Mouse (Mus musculus): ENCODE data around the gene Nrp2. TPM values are rescaled to one million over a fixed set of nuclear protein-coding genes. Genes with fewer than 3 reads are reported as not detected.

Nrp2 gene
- polyA plus RNA-seq, 1 experiment from 2014 or later, result 11.2 TPM

- Histone ChIP-seq H3K4me3 (ENCODE audit: low read length) (no peak overlapping the region), H3K4me2 (replicated peaks; ENCODE audit: low read depth, low read length) (no peak overlapping the region), H3K27me3 (ENCODE audit: insufficient read depth, low read length) (no peaks in the 10 kb centered on the region), H3K9me3 (ENCODE audit: low read length) (no peaks in the 10 kb centered on the region), H3K4me1 (ENCODE audit: insufficient read depth, low read length) (no peaks in the 10 kb centered on the region), H3K27ac (ENCODE audit: low read length) (no peak overlapping the region), H3K36me3 (ENCODE audit: insufficient read depth, low read length) (no peaks in the 10 kb centered on the region), H3K9ac (replicated peaks; ENCODE audit: low read length) (no peak overlapping the region)
- 68% methylated on average over 10 of the region's 10 CpGs for WGBS
- no peak for ATAC-seq (ENCODE audit: low FRiP score, low TSS enrichment)
These were observed 84.5 kb downstream of the Nrp2 start for GRCm38 (mm10) chr1:62787546-62787945.

- H3K27ac ChIP-seq (ENCODE audit: low read length), result no peak overlapping the region
- H3K27me3 ChIP-seq (ENCODE audit: insufficient read depth, low read length), result no peaks in the 10 kb centered on the region
- H3K4me1 ChIP-seq (ENCODE audit: insufficient read depth, low read length), result 0 out of 2 replicates have a peak, but pooled peaks cover 17% of the 10 kb centered on the region
- H3K9ac ChIP-seq (replicated peaks; ENCODE audit: low read length), result no peak overlapping the region
- no peak overlapping the region for H3K4me3 ChIP-seq (ENCODE audit: low read length)
- H3K9me3 ChIP-seq (ENCODE audit: low read length), result no peaks in the 10 kb centered on the region
- H3K4me2 ChIP-seq (replicated peaks; ENCODE audit: low read depth, low read length), result peak overlapping the region; percentile 31
- 27% methylated on average over 19 of the region's 19 CpGs for WGBS
- no peak for ATAC-seq (ENCODE audit: low FRiP score, low TSS enrichment)
- H3K36me3 ChIP-seq (ENCODE audit: insufficient read depth, low read length), result no peaks in the 10 kb centered on the region
These were observed 91.3 kb downstream of the Nrp2 start for GRCm38 (mm10) chr1:62794223-62794895.

DNA sequence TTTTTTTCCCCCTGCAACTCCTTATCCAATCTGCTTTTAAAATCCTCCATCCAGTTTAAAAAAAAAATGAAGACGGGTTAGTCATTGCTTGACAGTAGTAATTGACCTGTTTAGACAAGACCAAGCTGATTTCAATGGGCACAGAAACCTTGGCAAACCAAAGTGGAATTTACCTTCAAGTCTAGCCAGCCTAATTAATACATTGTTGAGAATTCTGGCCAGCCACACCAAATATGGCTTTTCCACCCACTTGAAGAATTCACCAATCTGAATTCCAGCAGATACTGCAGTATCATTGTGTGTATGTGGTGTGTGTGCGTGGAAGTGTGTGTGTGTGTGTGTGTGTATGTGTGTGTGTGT lies 91.8 kb downstream of the Nrp2 start:
- WGBS, result 50% methylated on average over 2 of the region's 2 CpGs
- H3K4me2 ChIP-seq (replicated peaks; ENCODE audit: low read depth, low read length), result peak overlapping the region; percentile 31

GRCm38 (mm10) chr1:62795307-62796037 lies 92.4 kb downstream of the Nrp2 start:
- no peak overlapping the region for H3K27ac ChIP-seq (ENCODE audit: low read length)
- H3K27me3 ChIP-seq (ENCODE audit: insufficient read depth, low read length), result no peaks in the 10 kb centered on the region
- no peaks in the 10 kb centered on the region for H3K9me3 ChIP-seq (ENCODE audit: low read length)
- H3K4me3 ChIP-seq (ENCODE audit: low read length), result peak overlapping the region; percentile 39
- ATAC-seq (ENCODE audit: low FRiP score, low TSS enrichment), result peak; percentile 90
- 24% methylated on average over 28 of the region's 28 CpGs for WGBS
- peak overlapping the region; percentile 60 for H3K4me2 ChIP-seq (replicated peaks; ENCODE audit: low read depth, low read length)
- H3K9ac ChIP-seq (replicated peaks; ENCODE audit: low read length), result peak overlapping the region; percentile 49
- H3K36me3 ChIP-seq (ENCODE audit: insufficient read depth, low read length), result no peaks in the 10 kb centered on the region
- 0 out of 2 replicates have a peak, but pooled peaks cover 17% of the 10 kb centered on the region for H3K4me1 ChIP-seq (ENCODE audit: insufficient read depth, low read length)

More for the DNA sequence above, 91.8 kb downstream of the Nrp2 start:
- Histone ChIP-seq H3K4me1 (ENCODE audit: insufficient read depth, low read length) (0 out of 2 replicates have a peak, but pooled peaks cover 17% of the 10 kb centered on the region), H3K27me3 (ENCODE audit: insufficient read depth, low read length) (no peaks in the 10 kb centered on the region), H3K4me3 (ENCODE audit: low read length) (no peak overlapping the region), H3K9ac (replicated peaks; ENCODE audit: low read length) (no peak overlapping the region), H3K36me3 (ENCODE audit: insufficient read depth, low read length) (no peaks in the 10 kb centered on the region), H3K9me3 (ENCODE audit: low read length) (no peaks in the 10 kb centered on the region), H3K27ac (ENCODE audit: low read length) (no peak overlapping the region)
- ATAC-seq (ENCODE audit: low FRiP score, low TSS enrichment), result no peak

DNA sequence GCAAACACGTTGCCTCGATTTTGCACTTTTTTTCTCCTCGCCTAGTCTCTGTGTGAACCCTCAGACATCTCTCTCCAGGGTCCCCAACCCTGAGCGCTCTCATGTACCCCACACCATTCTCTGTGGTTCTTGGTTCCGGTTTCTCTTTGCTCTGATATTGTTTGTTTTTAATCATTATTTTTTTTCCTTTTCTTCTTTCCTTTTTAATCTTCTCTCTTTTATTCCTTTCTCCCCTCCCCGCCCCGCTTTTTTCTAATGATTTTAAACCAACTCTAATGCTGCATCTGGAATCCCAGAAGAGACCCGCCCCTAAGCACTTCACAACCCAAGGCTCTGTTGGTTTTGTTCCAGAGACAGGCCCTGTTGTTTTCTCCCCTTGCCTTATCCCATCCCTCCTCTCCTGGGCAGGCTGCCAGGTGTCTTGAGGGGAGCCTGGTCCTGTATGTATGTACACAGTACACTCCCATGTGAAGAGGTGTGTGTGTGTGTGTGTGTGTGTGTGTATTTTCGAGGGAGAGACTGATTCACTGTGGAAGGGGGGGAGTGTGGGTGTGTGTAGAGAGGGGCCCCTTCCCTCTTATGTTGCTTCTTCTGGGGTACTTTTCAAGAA lies 93.1 kb downstream of the Nrp2 start:
- Histone ChIP-seq H3K36me3 (ENCODE audit: insufficient read depth, low read length) (no peaks in the 10 kb centered on the region), H3K9ac (replicated peaks; ENCODE audit: low read length) (peak overlapping the region; percentile 49), H3K4me3 (ENCODE audit: low read length) (peak overlapping the region; percentile 39), H3K27ac (ENCODE audit: low read length) (no peak overlapping the region), H3K4me2 (replicated peaks; ENCODE audit: low read depth, low read length) (peak overlapping the region; percentile 60), H3K27me3 (ENCODE audit: insufficient read depth, low read length) (no peaks in the 10 kb centered on the region), H3K4me1 (ENCODE audit: insufficient read depth, low read length) (0 out of 2 replicates have a peak, but pooled peaks cover 17% of the 10 kb centered on the region), H3K9me3 (ENCODE audit: low read length) (no peaks in the 10 kb centered on the region)
- peak; percentile 57 for ATAC-seq (ENCODE audit: low FRiP score, low TSS enrichment)
- WGBS, result 58% methylated on average over 9 of the region's 9 CpGs

GRCm38 (mm10) chr1:62799427-62799826 lies 96.3 kb downstream of the Nrp2 start:
- Histone ChIP-seq H3K9me3 (ENCODE audit: low read length) (no peaks in the 10 kb centered on the region), H3K4me2 (replicated peaks; ENCODE audit: low read depth, low read length) (no peak overlapping the region), H3K27me3 (ENCODE audit: insufficient read depth, low read length) (no peaks in the 10 kb centered on the region), H3K4me3 (ENCODE audit: low read length) (no peak overlapping the region), H3K4me1 (ENCODE audit: insufficient read depth, low read length) (peaks cover 15% of the 10 kb centered on the region; the same call in 1 of the 2 replicates), H3K9ac (replicated peaks; ENCODE audit: low read length) (no peak overlapping the region), H3K27ac (ENCODE audit: low read length) (no peak overlapping the region), H3K36me3 (ENCODE audit: insufficient read depth, low read length) (no peaks in the 10 kb centered on the region)
- ATAC-seq (ENCODE audit: low FRiP score, low TSS enrichment), result no peak
- WGBS, result 55% methylated on average over 4 of the region's 4 CpGs

DNA sequence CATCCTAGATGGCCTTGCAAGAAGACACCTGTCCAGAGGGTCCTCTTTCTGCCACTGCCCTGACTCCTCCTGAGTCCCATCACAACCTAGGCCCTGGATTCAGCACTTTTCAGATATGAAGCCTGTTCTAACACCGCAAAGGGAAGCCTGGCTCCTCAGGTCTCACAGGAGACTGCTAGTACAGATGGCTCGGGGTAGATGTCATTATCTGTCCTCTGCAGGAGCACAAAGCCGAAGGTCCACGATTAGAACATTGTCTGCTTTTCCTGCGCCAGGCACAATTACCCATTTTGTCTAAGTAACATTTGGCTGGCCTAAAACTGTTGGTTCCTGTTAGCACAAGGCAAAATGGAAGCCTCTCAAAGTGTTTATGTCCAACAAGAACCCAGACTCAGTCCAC lies 97.3 kb downstream of the Nrp2 start:
- H3K4me1 ChIP-seq (ENCODE audit: insufficient read depth, low read length), result peaks cover 7% of the 10 kb centered on the region; the same call in 1 of the 2 replicates
- H3K4me2 ChIP-seq (replicated peaks; ENCODE audit: low read depth, low read length), result no peak overlapping the region
- peak overlapping the region; percentile 44; the same call in 1 of the 2 replicates for H3K27ac ChIP-seq (ENCODE audit: low read length)
- no peak overlapping the region for H3K4me3 ChIP-seq (ENCODE audit: low read length)
- H3K27me3 ChIP-seq (ENCODE audit: insufficient read depth, low read length), result no peaks in the 10 kb centered on the region
- no peak for ATAC-seq (ENCODE audit: low FRiP score, low TSS enrichment)
- WGBS, result 91% methylated on average over 5 of the region's 5 CpGs
- no peak overlapping the region for H3K9ac ChIP-seq (replicated peaks; ENCODE audit: low read length)
- H3K9me3 ChIP-seq (ENCODE audit: low read length), result no peaks in the 10 kb centered on the region
- H3K36me3 ChIP-seq (ENCODE audit: insufficient read depth, low read length), result no peaks in the 10 kb centered on the region

DNA sequence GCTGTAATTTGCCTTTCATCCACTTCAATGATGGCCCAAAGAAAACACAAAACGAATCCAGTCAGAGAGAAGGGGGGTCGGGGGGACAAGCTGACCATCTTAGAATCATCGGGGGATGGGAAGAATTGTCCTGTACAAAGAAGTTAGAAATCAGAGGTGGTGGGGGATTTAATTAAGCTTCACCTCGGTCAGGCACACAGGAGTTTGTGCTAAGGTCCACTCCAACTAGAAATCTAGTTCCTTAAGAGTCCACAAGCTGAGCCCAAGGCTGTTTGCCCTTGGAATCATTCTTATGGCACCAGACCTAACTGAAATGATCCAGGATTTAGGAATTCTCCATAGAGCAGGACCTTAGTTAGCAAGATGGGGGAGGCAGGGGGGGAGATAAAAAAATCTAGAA lies 98.3 kb downstream of the Nrp2 start:
- ATAC-seq (ENCODE audit: low FRiP score, low TSS enrichment), result peak; percentile 64
- H3K36me3 ChIP-seq (ENCODE audit: insufficient read depth, low read length), result no peaks in the 10 kb centered on the region
- H3K4me1 ChIP-seq (ENCODE audit: insufficient read depth, low read length), result no peaks in the 10 kb centered on the region; the same call in 1 of the 2 replicates
- peak overlapping the region; percentile 80 for H3K27ac ChIP-seq (ENCODE audit: low read length)
- H3K4me3 ChIP-seq (ENCODE audit: low read length), result no peak overlapping the region
- H3K4me2 ChIP-seq (replicated peaks; ENCODE audit: low read depth, low read length), result no peak overlapping the region
- WGBS, result 46% methylated on average over 4 of the region's 4 CpGs
- no peaks in the 10 kb centered on the region for H3K9me3 ChIP-seq (ENCODE audit: low read length)
- no peaks in the 10 kb centered on the region for H3K27me3 ChIP-seq (ENCODE audit: insufficient read depth, low read length)
- H3K9ac ChIP-seq (replicated peaks; ENCODE audit: low read length), result no peak overlapping the region

GRCm38 (mm10) chr1:62801842-62802241 lies 98.8 kb downstream of the Nrp2 start:
- H3K4me1 ChIP-seq (ENCODE audit: insufficient read depth, low read length), result no peaks in the 10 kb centered on the region; the same call in 1 of the 2 replicates
- no peaks in the 10 kb centered on the region for H3K36me3 ChIP-seq (ENCODE audit: insufficient read depth, low read length)
- H3K4me3 ChIP-seq (ENCODE audit: low read length), result no peak overlapping the region
- ATAC-seq (ENCODE audit: low FRiP score, low TSS enrichment), result peak; percentile 76
- H3K4me2 ChIP-seq (replicated peaks; ENCODE audit: low read depth, low read length), result no peak overlapping the region
- peak overlapping the region; percentile 80 for H3K27ac ChIP-seq (ENCODE audit: low read length)
- H3K9me3 ChIP-seq (ENCODE audit: low read length), result no peaks in the 10 kb centered on the region
- no peaks in the 10 kb centered on the region for H3K27me3 ChIP-seq (ENCODE audit: insufficient read depth, low read length)
- WGBS, result 45% methylated on average over 3 of the region's 3 CpGs
- H3K9ac ChIP-seq (replicated peaks; ENCODE audit: low read length), result no peak overlapping the region
